Mouse (Mus musculus) layer of hippocampus, adult 8-10 months (tissue): ENCODE measurements at regions not wholly inside any gene's neighbourhood (a gene's known extent, or its start where the extent isn't known, plus 50 kb on each side); places are given as distances from the start of the nearest gene placed in this dataset.

ENCODE experiments used
- DNase-seq, 2 experiments: peaks; one replicate each; pipeline ENCODE4 v3.0.0; 2022; ENCODE audit warnings: low spot score in 2 of 2

- DNase-seq, result no peak
Observed at GRCm38 (mm10) chr14:46706462-46706861, 53.9 kb upstream of the Cdkn3 start.

GRCm38 (mm10) chr14:46704316-46704751 lies 56.0 kb upstream of the Cdkn3 start:
- peak in 1 of 2 experiments; percentile 12 for DNase-seq

- peak in 1 of 2 experiments; percentile 15 for DNase-seq
Observed at GRCm38 (mm10) chr14:46702669-46703435, 57.5 kb upstream of the Cdkn3 start.

- no peak for DNase-seq
Observed at GRCm38 (mm10) chr14:46692571-46692970, 67.8 kb upstream of the Cdkn3 start.

- DNase-seq, result no peak
Observed at GRCm38 (mm10) chr14:46692067-46692466, 68.3 kb upstream of the Cdkn3 start.

GRCm38 (mm10) chr14:46682728-46683127 lies 77.6 kb upstream of the Cdkn3 start:
- DNase-seq, result no peak

- DNase-seq, result no peak
Observed at GRCm38 (mm10) chr14:46678935-46679334, 81.4 kb upstream of the Cdkn3 start.

GRCm38 (mm10) chr14:46671482-46672225 lies 88.7 kb upstream of the Cdkn3 start:
- DNase-seq, result no peak

- DNase-seq, result no peak
Observed at GRCm38 (mm10) chr14:46671062-46671461, 89.3 kb upstream of the Cdkn3 start.

- DNase-seq, result no peak
Observed at GRCm38 (mm10) chr14:46670221-46671046, 89.9 kb upstream of the Cdkn3 start.

- DNase-seq, result no peak
Observed at GRCm38 (mm10) chr14:46668275-46668674, 92.1 kb upstream of the Cdkn3 start.

GRCm38 (mm10) chr14:46664305-46664704 lies 96.0 kb upstream of the Cdkn3 start:
- no peak for DNase-seq

GRCm38 (mm10) chr14:46663529-46663928 lies 96.8 kb upstream of the Cdkn3 start:
- DNase-seq, result no peak

- DNase-seq, result no peak
Observed at GRCm38 (mm10) chr14:46661792-46662545, 98.4 kb upstream of the Cdkn3 start.

- DNase-seq, result no peak
Observed at GRCm38 (mm10) chr14:46661118-46661791, 99.1 kb upstream of the Cdkn3 start.

- DNase-seq, result no peak
Observed at GRCm38 (mm10) chr14:46659365-46659764, 101.0 kb upstream of the Cdkn3 start.

- DNase-seq, result no peak
Observed at GRCm38 (mm10) chr14:46656249-46656648, 104.1 kb upstream of the Cdkn3 start.

- DNase-seq, result peak; percentile 9 to 17
Observed at GRCm38 (mm10) chr14:46647319-46647974, 112.9 kb upstream of the Cdkn3 start.

GRCm38 (mm10) chr14:46646673-46647318 lies 113.5 kb upstream of the Cdkn3 start:
- no peak for DNase-seq
